Mouse (Mus musculus) embryonic facial prominence, embryonic 11.5 days (tissue): Measurements from ENCODE around the gene Rab3gap1. TPM values are rescaled to one million over a fixed set of nuclear protein-coding genes. Genes with fewer than 3 reads are reported as not detected.

Source experiments
- ATAC-seq: fragments of 200-750 bp; cut with Nextera tagmentation; replicated peaks from 2 replicates; pipeline ENCODE4 v1.8.0; 2017; ENCODE audit warnings: low read depth; ENCODE audit not compliant: insufficient number of reproducible peaks, low FRiP score, low TSS enrichment
- DNase-seq: peaks from one replicate; pipeline ENCODE4 v3.0.0-alpha.2; 2015; ENCODE audit warnings: low spot score
- H3K27ac ChIP-seq: fragments of 300-500 bp; sonication (generic); replicated peaks from 2 replicates; pipeline ENCODE4 v1.5.1; 2014; ENCODE audit warnings: mild to moderate bottlenecking, low read depth, low read length, control low read depth
- H3K27me3 ChIP-seq: fragments of 300-500 bp; sonication (generic); 2 replicates; pipeline ENCODE4 v1.6.1; 2014; ENCODE audit warnings: mild to moderate bottlenecking, low read length, moderate library complexity, mixed read lengths; ENCODE audit not compliant: control insufficient read depth, insufficient read depth
- H3K36me3 ChIP-seq: fragments of 300-500 bp; sonication (generic); replicated peaks from 2 replicates; pipeline ENCODE4 v1.6.1; 2014; ENCODE audit warnings: low read depth, mild to moderate bottlenecking, low read length, moderate library complexity, mixed read lengths; ENCODE audit not compliant: control insufficient read depth, insufficient read depth
- H3K4me1 ChIP-seq: fragments of 300-500 bp; sonication (generic); 2 replicates; pipeline ENCODE4 v1.6.1; 2014; ENCODE audit warnings: low read length, mixed read lengths; ENCODE audit not compliant: control insufficient read depth, insufficient read depth
- H3K4me2 ChIP-seq: fragments of 300-500 bp; sonication (generic); 2 replicates; pipeline ENCODE4 v1.6.1; 2014; ENCODE audit warnings: low read depth, mild to moderate bottlenecking, control low read depth, low read length, moderate library complexity
- H3K4me3 ChIP-seq: fragments of 300-500 bp; sonication (generic); 2 replicates; pipeline ENCODE4 v1.5.1; 2014; ENCODE audit warnings: low read depth, low read length, control low read depth
- H3K9ac ChIP-seq: fragments of 300-500 bp; sonication (generic); replicated peaks from 2 replicates; pipeline ENCODE4 v1.6.1; 2014; ENCODE audit warnings: mild to moderate bottlenecking, control low read depth, low read length
- H3K9me3 ChIP-seq: fragments of 300-500 bp; sonication (generic); replicated peaks from 2 replicates; pipeline ENCODE4 v1.6.1; 2016; ENCODE audit warnings: mild to moderate bottlenecking, low read length, inconsistent platforms, mixed read lengths; ENCODE audit not compliant: control insufficient read depth
- WGBS: fragments of 180-500 bp; shearing (Covaris S2); extraction: QIAGEN DNeasy Blood & Tissue Kit; methylation state at CpG from one replicate; pipeline ENCODE4 v1.1.7; 2014; 5-methylcytosine and 5-hydroxymethylcytosine counted together
- polyA plus RNA-seq: library from polyadenylated mRNA; unstranded; fragments of >200 nt; fragmentation: Nextera tagmentation; extraction: Ambion mirVana; gene quantifications from 2 replicates; pipeline ENCODE4 v1.2.1, GENCODE M21; 2014

Rab3gap1 gene
- polyA plus RNA-seq, 1 experiment from 2014 or later: 17.2 TPM

DNA sequence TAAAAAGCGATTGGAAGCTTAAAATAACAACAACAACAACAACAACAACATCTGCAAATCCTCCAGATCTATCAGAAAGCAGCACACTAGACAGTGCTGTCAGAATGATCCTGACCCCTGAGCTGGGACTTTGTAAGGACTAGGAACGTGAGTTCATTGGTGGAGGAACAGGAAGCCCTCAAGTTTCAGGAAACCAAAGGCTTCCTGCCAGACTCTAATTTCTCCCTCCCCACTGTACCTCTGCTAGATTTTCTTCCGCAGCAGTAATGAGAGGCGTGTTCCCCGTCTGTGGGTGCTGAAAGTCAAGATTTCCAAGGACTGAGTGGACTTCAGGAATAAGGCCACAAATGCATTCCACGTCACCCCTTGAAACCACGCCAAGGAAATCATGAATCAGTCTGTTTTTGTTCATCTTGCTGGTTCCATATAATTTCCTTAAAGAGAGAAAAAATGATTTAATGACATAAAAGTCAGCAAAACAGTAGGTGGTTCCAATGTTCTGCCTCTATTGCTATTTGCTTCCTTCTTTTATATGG is 18.4 kb upstream of the Rab3gap1 start:
- no peak overlapping the region for H3K27ac ChIP-seq
- H3K36me3 ChIP-seq: no peaks in the 10 kb centered on the region
- H3K4me3 ChIP-seq: no peak overlapping the region
- H3K9me3 ChIP-seq: no peaks in the 10 kb centered on the region
- no peak overlapping the region for H3K4me2 ChIP-seq
- no peaks in the 10 kb centered on the region for H3K4me1 ChIP-seq
- H3K9ac ChIP-seq: no peak overlapping the region
- H3K27me3 ChIP-seq: no peaks in the 10 kb centered on the region
- no peak for DNase-seq
- WGBS: 69% methylated on average over 7 of the region's 7 CpGs
- no peak for ATAC-seq

DNA sequence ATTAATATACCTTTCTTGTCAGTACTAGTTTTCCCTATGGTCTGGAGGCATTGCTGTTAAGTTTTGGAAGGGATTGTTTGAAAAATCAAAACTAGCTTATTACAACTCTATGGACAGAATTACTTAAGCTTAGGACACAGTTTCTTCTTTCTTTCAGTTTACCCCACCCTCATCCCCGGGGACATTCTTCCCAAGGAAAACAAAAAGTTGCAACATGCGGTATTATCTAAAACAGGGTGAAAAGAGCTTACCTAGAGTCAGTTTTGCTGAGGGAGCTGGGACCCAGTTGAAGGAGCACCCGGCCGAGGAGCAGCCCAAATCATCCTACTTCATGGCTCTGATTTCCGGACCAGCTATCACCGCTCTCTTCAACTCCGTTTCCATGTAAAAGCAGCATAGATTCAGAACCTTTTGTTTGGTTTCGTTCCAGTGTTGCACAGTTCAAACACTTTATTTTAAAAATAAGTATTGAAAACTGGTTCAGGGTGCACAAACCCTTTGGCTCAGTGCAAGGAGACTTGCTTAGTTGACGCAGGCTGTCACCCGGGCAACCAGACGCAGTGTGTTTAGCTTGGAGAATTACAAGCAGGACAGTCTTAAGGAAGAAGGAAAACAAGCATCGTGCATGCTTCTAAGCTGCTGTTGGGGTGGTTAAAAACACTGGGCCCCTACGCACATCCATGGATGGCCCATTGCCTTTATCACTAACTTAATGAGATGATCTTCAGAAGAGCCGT is 13.9 kb upstream of the Rab3gap1 start, which contains the start of gene Map3k19:
Map3k19 (minus strand) TSS at position 546 of the 737 bp plus-strand sequence.
- Histone ChIP-seq H3K4me1 (no peaks in the 10 kb centered on the region), H3K27me3 (no peaks in the 10 kb centered on the region), H3K9me3 (no peaks in the 10 kb centered on the region), H3K4me2 (no peak within 1 kb of the TSS), H3K4me3 (no peak within 1 kb of the TSS), H3K9ac (no peak within 1 kb of the TSS), H3K27ac (no peak within 1 kb of the TSS), H3K36me3 (no peaks in the 10 kb centered on the region)
- 80% methylated on average over 14 of the region's 14 CpGs for WGBS
- no peak for DNase-seq
- ATAC-seq: no peak

- DNase-seq: no peak
- Histone ChIP-seq H3K36me3 (no peaks in the 10 kb centered on the region), H3K27ac (no peak overlapping the region), H3K4me1 (no peaks in the 10 kb centered on the region), H3K4me2 (no peak overlapping the region), H3K9ac (no peak overlapping the region), H3K4me3 (no peak overlapping the region), H3K27me3 (no peaks in the 10 kb centered on the region), H3K9me3 (no peaks in the 10 kb centered on the region)
- no peak for ATAC-seq
- 82% methylated on average over 9 of the region's 9 CpGs for WGBS
These were observed 9.5 kb upstream of the Rab3gap1 start for GRCm38 (mm10) chr1:127858945-127859648.

DNA sequence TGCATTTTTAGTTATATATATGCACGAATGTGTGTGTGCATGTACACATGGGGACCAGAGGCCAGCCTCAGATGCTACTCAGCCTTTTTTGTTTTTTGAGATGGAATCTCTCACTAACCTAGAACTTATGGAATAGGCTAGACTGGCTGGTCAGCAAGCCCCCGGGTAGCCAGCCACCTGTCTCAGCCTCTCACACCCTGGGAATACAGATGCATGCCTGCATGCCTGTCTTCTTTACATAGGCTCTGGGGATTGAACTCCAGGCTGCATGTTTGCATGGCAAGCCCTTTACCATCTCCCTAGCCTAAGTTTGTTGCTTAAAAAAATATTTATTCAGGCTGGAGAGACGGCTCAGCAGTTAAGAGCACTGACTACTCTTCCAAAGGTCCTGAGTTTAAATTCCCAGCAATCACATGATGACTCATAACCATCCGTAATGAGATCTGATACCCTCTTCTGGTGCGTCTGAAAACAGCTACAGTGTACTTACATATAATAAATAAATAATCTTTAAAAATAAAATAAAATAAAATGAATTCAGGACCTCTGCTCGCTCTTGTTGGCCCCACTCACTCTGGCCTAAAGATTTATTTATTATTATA is 8.7 kb upstream of the Rab3gap1 start:
- Histone ChIP-seq H3K27ac (no peak overlapping the region), H3K27me3 (no peaks in the 10 kb centered on the region), H3K36me3 (no peaks in the 10 kb centered on the region), H3K9ac (no peak overlapping the region), H3K4me1 (no peaks in the 10 kb centered on the region), H3K4me3 (no peak overlapping the region), H3K4me2 (no peak overlapping the region), H3K9me3 (no peaks in the 10 kb centered on the region)
- WGBS: 70% methylated on average over 6 of the region's 6 CpGs
- DNase-seq (no peak), ATAC-seq (no peak)

GRCm38 (mm10) chr1:127860492-127860891 is 8.1 kb upstream of the Rab3gap1 start:
- H3K36me3 ChIP-seq: no peaks in the 10 kb centered on the region
- H3K27ac ChIP-seq: no peak overlapping the region
- ATAC-seq (no peak), DNase-seq (no peak)
- no peak overlapping the region for H3K4me2 ChIP-seq
- no peaks in the 10 kb centered on the region for H3K4me1 ChIP-seq
- H3K9me3 ChIP-seq: no peaks in the 10 kb centered on the region
- no peak overlapping the region for H3K4me3 ChIP-seq
- H3K9ac ChIP-seq: no peak overlapping the region
- 94% methylated on average over 4 of the region's 4 CpGs for WGBS
- no peaks in the 10 kb centered on the region for H3K27me3 ChIP-seq

GRCm38 (mm10) chr1:127861900-127862299 is 6.7 kb upstream of the Rab3gap1 start:
- Histone ChIP-seq H3K4me2 (no peak overlapping the region), H3K9me3 (no peaks in the 10 kb centered on the region), H3K9ac (no peak overlapping the region), H3K4me1 (no peaks in the 10 kb centered on the region), H3K27ac (no peak overlapping the region), H3K4me3 (no peak overlapping the region), H3K27me3 (no peaks in the 10 kb centered on the region), H3K36me3 (no peaks in the 10 kb centered on the region)
- DNase-seq: no peak
- WGBS: 85% methylated on average over 5 of the region's 5 CpGs
- ATAC-seq: no peak

DNA sequence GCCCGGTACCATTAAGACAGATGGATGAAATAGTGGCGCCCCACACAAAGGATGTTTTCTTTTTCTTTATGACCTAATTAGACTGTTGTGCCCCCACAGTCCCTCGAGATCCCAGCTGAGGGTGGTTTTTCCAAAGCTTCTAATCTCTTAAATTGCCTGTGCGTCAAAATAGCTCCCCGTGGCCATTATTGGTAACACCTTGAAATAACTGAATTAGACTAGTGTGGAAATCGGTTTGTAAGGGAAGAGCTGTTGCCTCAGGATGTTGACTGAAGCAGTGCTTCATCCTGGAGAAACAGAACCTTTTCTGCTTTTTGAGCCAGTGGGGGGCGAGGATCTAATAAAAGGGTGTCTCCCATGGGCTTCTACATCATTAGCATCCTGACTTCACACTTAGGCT is 4.8 kb upstream of the Rab3gap1 start:
- Histone ChIP-seq H3K4me1 (no peaks in the 10 kb centered on the region), H3K27ac (no peak overlapping the region), H3K27me3 (no peaks in the 10 kb centered on the region), H3K36me3 (no peaks in the 10 kb centered on the region), H3K9ac (no peak overlapping the region), H3K4me2 (no peak overlapping the region), H3K9me3 (no peaks in the 10 kb centered on the region), H3K4me3 (no peak overlapping the region)
- DNase-seq (peak; percentile 2), ATAC-seq (no peak)
- WGBS: 36% methylated on average over 7 of the region's 7 CpGs

GRCm38 (mm10) chr1:127869276-127869675 is 703 bp downstream of the Rab3gap1 start:
- Histone ChIP-seq H3K4me2 (peak overlapping the region; percentile 50), H3K27me3 (no peaks in the 10 kb centered on the region), H3K9me3 (no peaks in the 10 kb centered on the region), H3K36me3 (no peaks in the 10 kb centered on the region), H3K9ac (peak overlapping the region; percentile 65), H3K4me3 (peak overlapping the region; percentile 71), H3K27ac (no peak overlapping the region), H3K4me1 (no peaks in the 10 kb centered on the region)
- no peak for DNase-seq
- WGBS: 50% methylated on average over 8 of the region's 8 CpGs
- no peak for ATAC-seq
